Mouse (Mus musculus) central nervous system, embryonic 18 days (tissue): ENCODE results near the gene Ifna6. TPM values are rescaled to one million over a fixed set of nuclear protein-coding genes. Genes with fewer than 3 reads are reported as not detected.

Experiments used
- polyA plus RNA-seq: library from polyadenylated mRNA; depleted of rRNA; stranded (reverse); fragments of >200 nt; gene quantifications from 2 replicates; pipeline ENCODE4 v1.2.3, GENCODE M21; 2012; rRNA removed

The Ifna6 gene
- not detected in 2 replicates for polyA plus RNA-seq

DNA sequence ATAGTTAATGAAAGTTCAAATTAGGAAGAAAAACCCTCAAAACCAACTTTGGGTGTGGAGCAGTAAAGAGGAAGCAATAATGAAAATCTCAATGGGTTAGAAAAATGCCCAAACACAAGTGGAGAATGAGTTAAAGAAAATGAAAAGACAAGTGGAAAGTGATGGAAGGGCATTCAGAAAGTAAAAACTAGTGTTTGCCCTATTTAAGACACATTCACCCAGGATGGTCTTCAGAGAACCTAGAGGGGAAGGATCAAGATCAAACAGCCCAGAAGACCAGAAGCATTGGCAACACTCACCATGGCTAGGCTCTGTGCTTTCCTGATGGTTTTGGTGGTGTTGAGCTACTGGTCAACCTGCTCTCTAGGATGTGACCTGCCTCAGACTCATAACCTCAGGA lies at the start of gene Ifna6:
TSS of gene Ifna6 (plus strand) at position 301 of the 400 bp plus-strand sequence.

DNA sequence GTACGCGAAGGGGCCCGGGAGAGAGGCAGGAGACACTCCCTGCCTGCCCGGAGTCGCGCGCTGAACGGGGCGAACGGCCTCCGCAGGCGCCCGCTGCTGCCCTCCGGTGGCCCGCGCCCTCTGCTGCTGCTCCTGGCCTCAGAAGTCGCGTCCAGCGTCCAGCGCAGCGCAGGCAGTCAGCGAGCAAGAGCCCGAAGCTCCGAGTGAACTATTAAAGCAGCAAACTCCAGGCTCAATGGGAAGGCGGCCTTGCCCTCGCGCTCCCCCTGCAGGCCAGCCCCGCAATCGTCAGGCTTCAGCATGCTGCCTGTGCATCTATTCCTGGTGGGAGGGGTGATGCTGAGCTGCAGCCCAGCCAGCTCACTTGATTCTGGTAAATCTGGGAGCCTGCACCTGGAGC lies 47.7 kb upstream of the Ifna6 start, which contains the start of gene Gm13272:
TSS of gene Gm13272 (plus strand) at position 301 of the 400 bp plus-strand sequence.

GRCm38 (mm10) chr4:88781831-88782230 lies 45.4 kb upstream of the Ifna6 start, which contains the start of gene Ifnz:
Ifnz (plus strand) TSS chr4:88782131.

GRCm38 (mm10) chr4:88785409-88785808 lies 41.8 kb upstream of the Ifna6 start, which contains the start of gene Gm13276:
Gm13276 (plus strand) TSS chr4:88785709.

DNA sequence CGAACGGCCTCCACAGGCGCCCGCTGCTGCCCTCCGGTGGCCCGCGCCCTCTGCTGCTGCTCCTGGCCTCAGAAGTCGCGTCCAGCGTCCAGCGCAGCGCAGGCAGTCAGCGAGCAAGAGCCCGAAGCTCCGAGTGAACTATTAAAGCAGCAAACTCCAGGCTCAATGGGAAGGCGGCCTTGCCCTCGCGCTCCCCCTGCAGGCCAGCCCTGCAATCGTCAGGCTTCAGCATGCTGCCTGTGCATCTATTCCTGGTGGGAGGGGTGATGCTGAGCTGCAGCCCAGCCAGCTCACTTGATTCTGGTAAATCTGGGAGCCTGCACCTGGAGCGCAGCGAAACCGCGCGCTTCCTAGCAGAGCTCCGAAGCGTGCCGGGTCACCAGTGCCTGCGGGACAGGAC lies 38.8 kb upstream of the Ifna6 start, which contains the start of gene Gm13277:
TSS of gene Gm13277 (plus strand) at position 231 of the 400 bp plus-strand sequence.

GRCm38 (mm10) chr4:88791250-88791649 lies 36.0 kb upstream of the Ifna6 start, which contains the start of gene Gm13278:
Gm13278 (plus strand) TSS chr4:88791550.

DNA sequence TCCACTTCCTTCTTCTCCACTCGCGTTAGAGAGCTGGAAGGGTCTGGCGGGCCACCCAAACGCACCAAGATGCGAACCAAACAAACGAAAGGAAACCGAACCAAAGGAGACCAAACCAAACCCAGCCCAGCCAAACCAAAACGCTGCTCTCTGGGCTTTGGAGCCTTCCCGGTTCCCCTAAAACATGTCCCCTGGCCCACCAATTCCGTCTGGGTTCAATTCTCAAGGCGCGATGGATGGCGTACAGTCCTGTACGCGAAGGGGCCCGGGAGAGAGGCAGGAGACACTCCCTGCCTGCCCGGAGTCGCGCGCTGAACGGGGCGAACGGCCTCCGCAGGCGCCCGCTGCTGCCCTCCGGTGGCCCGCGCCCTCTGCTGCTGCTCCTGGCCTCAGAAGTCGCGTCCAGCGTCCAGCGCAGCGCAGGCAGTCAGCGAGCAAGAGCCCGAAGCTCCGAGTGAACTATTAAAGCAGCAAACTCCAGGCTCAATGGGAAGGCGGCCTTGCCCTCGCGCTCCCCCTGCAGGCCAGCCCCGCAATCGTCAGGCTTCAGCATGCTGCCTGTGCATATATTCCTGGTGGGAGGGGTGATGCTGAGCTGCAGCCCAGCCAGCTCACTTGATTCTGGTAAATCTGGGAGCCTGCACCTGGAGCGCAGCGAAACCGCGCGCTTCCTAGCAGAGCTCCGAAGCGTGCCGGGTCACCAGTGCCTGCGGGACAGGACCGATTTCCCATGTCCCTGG lies 33.1 kb upstream of the Ifna6 start, which contains the start of gene Gm13275:
TSS of gene Gm13275 (plus strand) at position 552 of the 740 bp plus-strand sequence.

DNA sequence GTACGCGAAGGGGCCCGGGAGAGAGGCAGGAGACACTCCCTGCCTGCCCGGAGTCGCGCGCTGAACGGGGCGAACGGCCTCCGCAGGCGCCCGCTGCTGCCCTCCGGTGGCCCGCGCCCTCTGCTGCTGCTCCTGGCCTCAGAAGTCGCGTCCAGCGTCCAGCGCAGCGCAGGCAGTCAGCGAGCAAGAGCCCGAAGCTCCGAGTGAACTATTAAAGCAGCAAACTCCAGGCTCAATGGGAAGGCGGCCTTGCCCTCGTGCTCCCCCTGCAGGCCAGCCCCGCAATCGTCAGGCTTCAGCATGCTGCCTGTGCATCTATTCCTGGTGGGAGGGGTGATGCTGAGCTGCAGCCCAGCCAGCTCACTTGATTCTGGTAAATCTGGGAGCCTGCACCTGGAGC lies 30.1 kb upstream of the Ifna6 start, which contains the start of gene Gm13279:
TSS of gene Gm13279 (plus strand) at position 301 of the 400 bp plus-strand sequence.

DNA sequence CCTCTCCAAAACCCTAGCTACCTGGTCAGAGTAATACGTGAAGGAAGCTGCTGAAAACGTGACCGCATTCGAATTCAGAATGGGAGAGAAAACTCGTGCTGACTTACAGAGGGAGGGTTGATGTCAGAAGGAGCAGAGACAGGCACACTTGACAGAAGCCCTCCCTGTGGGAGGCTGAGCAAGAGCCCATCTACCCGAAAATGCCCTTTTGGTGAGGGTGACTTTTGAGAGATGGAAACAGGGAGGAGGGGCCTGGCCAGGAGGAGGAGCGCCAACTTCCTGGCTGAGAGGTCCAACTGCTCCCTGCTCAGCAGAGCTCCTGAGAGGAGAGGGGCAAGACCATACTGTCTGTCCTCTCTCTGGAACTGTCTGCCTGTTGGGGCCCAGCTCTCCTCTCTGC lies 27.9 kb upstream of the Ifna6 start, which contains the start of gene Gm13285:
TSS of gene Gm13285 (plus strand) at position 301 of the 400 bp plus-strand sequence.

GRCm38 (mm10) chr4:88802954-88803353 lies 24.3 kb upstream of the Ifna6 start, which contains the start of gene Gm13287:
Gm13287 (plus strand) TSS chr4:88803254.

GRCm38 (mm10) chr4:88805231-88805630 lies 22.0 kb upstream of the Ifna6 start, which contains the start of gene Gm13288:
Gm13288 (plus strand) TSS chr4:88805531.

GRCm38 (mm10) chr4:88815928-88816327 lies 11.3 kb upstream of the Ifna6 start, which contains the start of gene Ifna7:
Ifna7 (plus strand) TSS chr4:88816228.

DNA sequence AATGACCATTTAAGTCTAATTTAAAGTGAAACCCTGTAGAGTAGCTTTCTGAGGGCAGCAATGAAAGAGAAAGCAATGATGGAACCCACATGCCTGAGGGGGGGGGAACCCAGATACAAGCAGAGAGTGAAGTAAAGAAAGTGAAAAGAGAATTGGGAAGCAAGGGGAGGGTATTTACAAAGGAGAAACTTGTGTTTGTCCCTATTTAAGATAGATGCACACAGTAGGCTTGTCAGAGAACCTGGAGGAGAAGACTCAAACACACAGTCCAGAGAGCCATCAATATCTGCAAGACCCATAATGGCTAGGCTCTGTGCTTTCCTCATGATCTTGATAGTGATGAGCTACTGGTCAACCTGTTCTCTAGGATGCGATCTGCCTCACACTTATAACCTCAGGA lies 7.6 kb upstream of the Ifna6 start, which contains the start of gene Ifna11:
TSS of gene Ifna11 (plus strand) at position 301 of the 400 bp plus-strand sequence.

DNA sequence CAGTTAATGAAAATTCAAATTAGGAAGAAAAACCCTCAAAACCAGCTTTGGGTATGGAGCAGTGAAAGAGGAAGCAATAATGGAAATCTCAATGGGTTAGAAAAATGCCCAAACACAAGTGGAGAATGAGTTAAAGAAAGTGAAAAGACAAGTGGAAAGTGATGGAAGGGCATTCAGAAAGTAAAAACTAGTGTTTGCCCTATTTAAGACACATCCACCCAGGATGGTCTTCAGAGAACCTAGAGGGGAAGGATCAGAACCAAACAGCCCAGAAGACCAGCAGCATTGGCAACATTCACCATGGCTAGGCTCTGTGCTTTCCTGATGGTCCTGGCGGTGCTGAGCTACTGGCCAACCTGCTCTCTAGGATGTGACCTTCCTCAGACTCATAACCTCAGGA lies 8.0 kb downstream of the Ifna6 start, which contains the start of gene Ifna5:
TSS of gene Ifna5 (plus strand) at position 301 of the 400 bp plus-strand sequence.

DNA sequence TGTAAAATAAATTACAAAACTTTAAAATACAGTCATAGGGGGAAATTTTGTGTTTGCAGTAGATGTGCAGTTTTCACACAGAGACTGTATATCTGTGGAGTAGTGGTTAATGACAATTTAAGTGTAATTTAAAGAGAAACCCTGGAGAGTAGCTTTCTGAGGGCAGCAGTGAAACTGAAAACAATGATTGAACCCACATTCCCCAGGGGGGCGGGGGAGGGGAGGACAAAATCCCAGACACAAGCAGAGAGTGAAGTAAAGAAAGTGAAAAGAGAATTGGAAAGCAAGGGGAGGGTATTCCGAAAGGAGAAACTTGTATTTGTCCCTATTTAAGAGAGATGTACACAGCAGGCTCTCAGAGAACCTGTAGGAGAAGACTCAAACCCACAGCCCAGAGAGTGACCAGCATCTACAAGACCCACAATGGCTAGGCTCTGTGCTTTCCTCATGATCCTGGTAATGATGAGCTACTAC lies 14.3 kb downstream of the Ifna6 start, which contains the start of gene Ifna4:
TSS of gene Ifna4 (plus strand) at position 424 of the 474 bp plus-strand sequence.

DNA sequence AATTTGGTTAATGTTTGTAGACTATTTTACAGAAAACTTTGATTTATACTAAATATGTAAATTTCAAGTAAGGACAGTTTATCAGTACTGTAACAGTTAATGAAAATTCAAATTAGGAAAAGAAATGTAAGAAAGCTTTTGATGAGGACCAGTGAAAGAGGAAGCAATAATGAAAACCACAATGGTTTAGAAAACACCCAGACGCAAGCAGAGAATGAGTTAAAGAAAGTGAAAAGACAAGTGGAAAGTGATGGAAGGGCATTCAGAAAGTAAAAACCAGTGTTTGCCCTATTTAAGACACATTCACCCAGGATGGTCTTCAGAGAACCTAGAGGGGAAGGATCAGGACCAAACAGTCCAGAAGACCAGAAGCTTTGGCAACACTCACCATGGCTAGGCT lies 22.5 kb downstream of the Ifna6 start, which contains the start of gene Ifna1:
TSS of gene Ifna1 (plus strand) at position 390 of the 400 bp plus-strand sequence.

Other genes with a start within 250 kb of the Ifna6 start
- not detected in 2 replicates for gene Ifna9, start 235.0 kb upstream of the Ifna6 start, polyA plus RNA-seq
- gene Ifna12, start 224.0 kb upstream of the Ifna6 start, polyA plus RNA-seq: not detected in 2 replicates
- gene C87499, start 193.0 kb upstream of the Ifna6 start, polyA plus RNA-seq: not detected in 2 replicates
- not detected in 2 replicates for gene Ifna13, start 183.0 kb upstream of the Ifna6 start, polyA plus RNA-seq
- not detected in 2 replicates for gene Ifna16, start 150.5 kb upstream of the Ifna6 start, polyA plus RNA-seq
- not detected in 2 replicates for gene Ifna2, start 143.5 kb upstream of the Ifna6 start, polyA plus RNA-seq
- gene Ifnab, start 136.1 kb upstream of the Ifna6 start, polyA plus RNA-seq: not detected in 2 replicates
- gene Gm26566, start 105.6 kb upstream of the Ifna6 start, polyA plus RNA-seq: 1.9 and 2.1 TPM in 2 replicates
- 48.0 and 49.2 TPM in 2 replicates for gene Klhl9, start 105.0 kb upstream of the Ifna6 start, polyA plus RNA-seq
- not detected in 2 replicates for gene Gm13271, start 72.5 kb upstream of the Ifna6 start, polyA plus RNA-seq
- gene Gm13283, start 67.3 kb upstream of the Ifna6 start, polyA plus RNA-seq: 0.04 TPM in 1 of 2 replicates, not detected in the other
- not detected in 2 replicates for gene Gm13290, start 53.6 kb upstream of the Ifna6 start, polyA plus RNA-seq
- not detected in 2 replicates for gene Gm13289, start 50.5 kb upstream of the Ifna6 start, polyA plus RNA-seq
- not detected in 2 replicates for gene Gm13272, start 47.6 kb upstream of the Ifna6 start, polyA plus RNA-seq
- not detected in 2 replicates for gene Ifnz, start 45.3 kb upstream of the Ifna6 start, polyA plus RNA-seq
- gene Gm13276, start 41.7 kb upstream of the Ifna6 start, polyA plus RNA-seq: not detected in 2 replicates
- gene Gm13277, start 38.8 kb upstream of the Ifna6 start, polyA plus RNA-seq: not detected in 2 replicates
- gene Gm13278, start 35.9 kb upstream of the Ifna6 start, polyA plus RNA-seq: not detected in 2 replicates
- gene Gm13275, start 32.9 kb upstream of the Ifna6 start, polyA plus RNA-seq: not detected in 2 replicates
- gene Gm13279, start 30.0 kb upstream of the Ifna6 start, polyA plus RNA-seq: not detected in 2 replicates
- not detected in 2 replicates for gene Gm13285, start 27.8 kb upstream of the Ifna6 start, polyA plus RNA-seq
- not detected in 2 replicates for gene Gm13287, start 24.2 kb upstream of the Ifna6 start, polyA plus RNA-seq
- gene Gm13288, start 21.9 kb upstream of the Ifna6 start, polyA plus RNA-seq: not detected in 2 replicates
- gene Ifna7, start 11.2 kb upstream of the Ifna6 start, polyA plus RNA-seq: not detected in 2 replicates
- gene Ifna11, start 7.5 kb upstream of the Ifna6 start, polyA plus RNA-seq: not detected in 2 replicates
- gene Ifna5, start 8.1 kb downstream of the Ifna6 start, polyA plus RNA-seq: not detected in 2 replicates
- gene Ifna4, start 14.4 kb downstream of the Ifna6 start, polyA plus RNA-seq: not detected in 2 replicates
- gene Ifna1, start 22.7 kb downstream of the Ifna6 start, polyA plus RNA-seq: not detected in 2 replicates
- not detected in 2 replicates for gene Ifne, start 52.8 kb downstream of the Ifna6 start, polyA plus RNA-seq